In the genomic region with DNA sequence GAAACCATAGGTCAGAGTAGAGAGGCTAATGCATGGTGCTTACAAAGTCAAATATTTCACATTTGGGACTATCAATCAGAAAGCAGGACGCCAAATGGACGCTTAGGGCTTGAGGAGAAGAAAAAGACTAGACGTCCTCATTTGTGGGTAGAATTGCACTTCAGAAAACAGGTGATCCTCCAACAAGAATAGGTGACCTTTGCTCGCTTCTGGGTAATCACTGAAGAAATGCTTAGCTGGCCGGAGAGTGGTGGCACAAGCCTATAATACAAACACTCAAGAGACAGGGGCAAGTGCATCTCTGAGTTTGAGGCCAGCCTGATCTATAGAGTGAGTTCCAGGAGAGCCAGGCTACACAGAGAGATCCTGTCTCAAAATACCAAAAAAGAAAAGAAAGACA, we compare ENCODE assay signal across 28 mouse cellular contexts.
A peak's percentile ranks its signal among the peaks of the same experiment; 100 is the strongest.
DNase-seq lines count a peak whose midpoint lies in the region; ATAC-seq and TF ChIP-seq lines count a peak whose summit lies in the region.
"Had no signal": no experiment of that assay in that cellular context is flagged by ENCODE, and none has a peak within 500 bp of the region (broad histone marks: within the 10 kb centered on the region; RNA-seq: fewer than 3 reads in every experiment).

No protein-coding gene starts in this region.

- peak; percentile 24 for DNase-seq in heart, adult 11 months
- DNase-seq in heart, embryonic 10.5 days (ENCODE audit: low spot score), result no peak
- DNase-seq in kidney, adult 8-10 months, result peak; percentile 44 to 47
- DNase-seq in kidney, postnatal 14 days, result no peak
- no peak for DNase-seq in liver, postnatal 0 days
- DNase-seq: adrenal gland, adult 8-10 months; adrenal gland, postnatal 25 days; cerebellum, adult 11-12 months; cerebellum, adult 8-10 months; cerebellum, postnatal 10 days; cerebellum, postnatal 36 days; embryo, embryonic 11 days; gastrocnemius, postnatal 10 days; gastrocnemius, postnatal 36 days; heart, postnatal 10 days; heart, postnatal 36 days had no signal

- peaks cover 7% of the 10 kb centered on the region; the same call in 1 of the 2 replicates for H3K36me3 ChIP-seq in heart, embryonic 10.5 days
- H3K36me3 ChIP-seq in liver, postnatal 0 days (replicated peaks; ENCODE audit: insufficient read depth, low read length), result peaks cover 18% of the 10 kb centered on the region
- H3K36me3 ChIP-seq in liver, embryonic 12.5 days, result peaks cover 35% of the 10 kb centered on the region

- WGBS in heart, embryonic 10.5 days, result 90% methylated on average over 5 of the region's 5 CpGs
- WGBS in liver, postnatal 0 days (ENCODE audit: insufficient replicate concordance), result 73% methylated on average over 5 of the region's 5 CpGs
- 69% methylated on average over 5 of the region's 5 CpGs for WGBS in liver, embryonic 12.5 days (ENCODE audit: insufficient replicate concordance)

- H3K27me3 ChIP-seq in heart, embryonic 10.5 days (ENCODE audit: insufficient read depth, poor library complexity, severe bottlenecking), result no peaks in the 10 kb centered on the region
- no peaks in the 10 kb centered on the region for H3K27me3 ChIP-seq in liver, postnatal 0 days (ENCODE audit: insufficient read depth, low read length)
- no peaks in the 10 kb centered on the region for H3K27me3 ChIP-seq in liver, embryonic 12.5 days (replicated peaks)
- H3K27me3 ChIP-seq: embryonic facial prominence, embryonic 13.5 days; forebrain, embryonic 12.5 days; heart, embryonic 12.5 days; heart, embryonic 15.5 days; hindbrain, embryonic 13.5 days had no signal

- ATAC-seq in liver, postnatal 0 days, result no peak
- no peak for ATAC-seq in liver, embryonic 12.5 days
- ATAC-seq: activated CD4-positive, CD25-positive, alpha-beta regulatory T cell, adult 4 months; forebrain, embryonic 16.5 days; hindbrain, embryonic 16.5 days had no signal

- TF ChIP-seq CTCF in liver, postnatal 0 days (IDR thresholded peaks at IDR 0.05; ENCODE audit: low read depth), result no peak

- no peaks in the 10 kb centered on the region for H3K9me3 ChIP-seq in heart, embryonic 10.5 days
- H3K9me3 ChIP-seq in liver, postnatal 0 days (ENCODE audit: low read length), result no peaks in the 10 kb centered on the region
- H3K9me3 ChIP-seq in liver, embryonic 12.5 days (replicated peaks), result no peaks in the 10 kb centered on the region
- H3K9me3 ChIP-seq: embryonic facial prominence, embryonic 10.5 days; embryonic facial prominence, embryonic 13.5 days; forebrain, embryonic 12.5 days; heart, embryonic 12.5 days; heart, embryonic 15.5 days; hindbrain, embryonic 10.5 days; hindbrain, embryonic 13.5 days had no signal

- H3K9ac ChIP-seq in liver, postnatal 0 days (replicated peaks), result no peak overlapping the region
- no peak overlapping the region for H3K9ac ChIP-seq in liver, embryonic 12.5 days
- H3K9ac ChIP-seq: embryonic facial prominence, embryonic 13.5 days; forebrain, embryonic 12.5 days; heart, embryonic 12.5 days; heart, embryonic 15.5 days; hindbrain, embryonic 13.5 days had no signal

- H3K27ac ChIP-seq in heart, embryonic 10.5 days, result no peak overlapping the region
- H3K27ac ChIP-seq in liver, postnatal 0 days (ENCODE audit: low read depth), result peak overlapping the region; percentile 12; the same call in 1 of the 2 replicates
- no peak overlapping the region for H3K27ac ChIP-seq in liver, embryonic 12.5 days
- H3K27ac ChIP-seq: embryonic facial prominence, embryonic 10.5 days; embryonic facial prominence, embryonic 13.5 days; forebrain, embryonic 12.5 days; heart, embryonic 15.5 days; hindbrain, embryonic 10.5 days; hindbrain, embryonic 13.5 days had no signal

- H3K4me3 ChIP-seq in heart, embryonic 10.5 days, result no peak overlapping the region
- no peak overlapping the region for H3K4me3 ChIP-seq in liver, postnatal 0 days (ENCODE audit: low read depth, low read length)
- no peak overlapping the region for H3K4me3 ChIP-seq in liver, embryonic 12.5 days
- H3K4me3 ChIP-seq: embryonic facial prominence, embryonic 10.5 days; embryonic facial prominence, embryonic 13.5 days; erythroblast, embryonic 14.5 days; forebrain, embryonic 12.5 days; heart, embryonic 12.5 days; heart, embryonic 15.5 days; hindbrain, embryonic 10.5 days; hindbrain, embryonic 13.5 days had no signal

- no peak for TF ChIP-seq EP300 in liver, postnatal 0 days (IDR thresholded peaks at IDR 0.05; ENCODE audit: low read depth)

- H3K4me1 ChIP-seq in heart, embryonic 10.5 days, result 0 out of 2 replicates have a peak, but pooled peaks cover 3% of the 10 kb centered on the region
- peaks cover 10% of the 10 kb centered on the region; the same call in 1 of the 2 replicates for H3K4me1 ChIP-seq in liver, postnatal 0 days (ENCODE audit: insufficient read depth)
- H3K4me1 ChIP-seq in liver, embryonic 12.5 days, result no peaks in the 10 kb centered on the region
- H3K4me1 ChIP-seq: embryonic facial prominence, embryonic 10.5 days; embryonic facial prominence, embryonic 13.5 days; forebrain, embryonic 12.5 days; hindbrain, embryonic 10.5 days; hindbrain, embryonic 13.5 days had no signal

- H3K4me2 ChIP-seq in liver, postnatal 0 days (ENCODE audit: low read depth, low read length), result no peak overlapping the region
- H3K4me2 ChIP-seq in liver, embryonic 12.5 days, result no peak overlapping the region
- H3K4me2 ChIP-seq: embryonic facial prominence, embryonic 13.5 days; forebrain, embryonic 12.5 days; heart, embryonic 12.5 days; heart, embryonic 15.5 days; hindbrain, embryonic 13.5 days had no signal

Comparison
In these comparisons a context has a peak if more than half of its experiments do, and no peak if none do; other contexts are left out.
1. DNase-seq: peak in heart, adult 11 months (single experiment) and kidney, adult 8-10 months (2 of 2); none in heart, embryonic 10.5 days (single experiment), kidney, postnatal 14 days (single experiment) and liver, postnatal 0 days (single experiment).